Mouse (Mus musculus): ENCODE measurements around the gene Gsc2.

- TF ChIP-seq POLR2A (IDR thresholded peaks at IDR 0.05; ENCODE audit: control insufficient read depth in 1 of 2, insufficient read depth in 1 of 2, low read depth in 1 of 2, low read length in 2 of 2, poor library complexity in 1 of 2) (no peak), CTCF (IDR thresholded peaks at IDR 0.05 in 2 of 3, conservative IDR thresholded peaks at IDR 0.05 in 1 of 3; ENCODE audit: control insufficient read depth in 1 of 3, insufficient read depth in 1 of 3, low read depth in 2 of 3, low read length in 3 of 3, poor library complexity in 1 of 3, severe bottlenecking in 1 of 3) (peak in 1 of 3 experiments; percentile 18; a peak in 2 of 6 replicates), USF1 (IDR thresholded peaks at IDR 0.05; ENCODE audit: low read depth, low read length) (no peak), E2F4 (IDR thresholded peaks at IDR 0.05; ENCODE audit: borderline replicate concordance, low read depth, low read length) (no peak), MAX (IDR thresholded peaks at IDR 0.05; ENCODE audit: low read length) (peak; percentile 95), ZMIZ1 (IDR thresholded peaks at IDR 0.05; ENCODE audit: low read depth, low read length) (no peak), SIN3A (IDR thresholded peaks at IDR 0.05; ENCODE audit: low read length) (peak; percentile 98), NRF1 (IDR thresholded peaks at IDR 0.05; ENCODE audit: insufficient read depth, low read depth, low read length, poor library complexity, severe bottlenecking) (no peak), MEF2A (IDR thresholded peaks at IDR 0.05; ENCODE audit: extremely low read depth, insufficient replicate concordance, low read depth, low read length, poor library complexity, severe bottlenecking) (no peak), BHLHE40 (IDR thresholded peaks at IDR 0.05; ENCODE audit: borderline replicate concordance, low read depth, low read length) (peak; percentile 66; the same call in 1 of the 2 replicates), RCOR1 (IDR thresholded peaks at IDR 0.05; ENCODE audit: low read depth, low read length) (peak; percentile 97), TCF12 (IDR thresholded peaks at IDR 0.05; ENCODE audit: low read depth, low read length) (peak; percentile 91)
Measured at GRCm38 (mm10) chr16:17871248-17871647, 43.6 kb downstream of the Gsc2 start.

Data from MEL (cell line).